Mouse (Mus musculus) hematopoietic multipotent progenitor cell, adult 10-12 weeks (in vitro differentiated cells): ENCODE data around the gene Rfx4. TPM values are rescaled to one million over a fixed set of nuclear protein-coding genes. Genes with fewer than 3 reads are reported as not detected.

Experiments
- polyA plus RNA-seq: library from polyadenylated mRNA; stranded (reverse); fragments of >175 nt; gene quantifications from 2 replicates; pipeline ENCODE4 v1.2.3, GENCODE M21; 2012; ENCODE audit warnings: low replicate concordance

The Rfx4 gene
- polyA plus RNA-seq: not detected in 2 replicates

GRCm38 (mm10) chr10:84755786-84756203 lies at the start of gene Rfx4:
Rfx4 (plus strand) TSS chr10:84756062.

GRCm38 (mm10) chr10:84916810-84917730 lies 161.2 kb downstream of the Rfx4 start, which contains the start of gene Ric8b:
Ric8b (plus strand) TSS chr10:84917616.

Other genes starting within 250 kb of the Rfx4 start
- 15.7 and 29.6 TPM in 2 replicates for gene Ckap4, start 222.0 kb upstream of the Rfx4 start, polyA plus RNA-seq
- 3.8 and 6.5 TPM in 2 replicates for gene Tcp11l2, start 179.4 kb upstream of the Rfx4 start, polyA plus RNA-seq
- 4.0 and 6.4 TPM in 2 replicates for gene Polr3b, start 133.8 kb upstream of the Rfx4 start, polyA plus RNA-seq
- gene Ric8b, start 161.6 kb downstream of the Rfx4 start, polyA plus RNA-seq: 2.7 and 4.2 TPM in 2 replicates